Mouse (Mus musculus): Measurements from ENCODE around the gene Kif19a. TPM values are rescaled to one million over a fixed set of nuclear protein-coding genes. Genes with fewer than 3 reads are reported as not detected.

Kif19a gene
- total RNA-seq, 2 experiments from 2014 or later, result 0.58 TPM; not detected in 1

GRCm38 (mm10) chr11:114769911-114770310 is 4.7 kb downstream of the Kif19a start:
- ATAC-seq (replicated peaks; ENCODE audit: low FRiP score, poor library complexity, severe bottlenecking), result no peak

DNA sequence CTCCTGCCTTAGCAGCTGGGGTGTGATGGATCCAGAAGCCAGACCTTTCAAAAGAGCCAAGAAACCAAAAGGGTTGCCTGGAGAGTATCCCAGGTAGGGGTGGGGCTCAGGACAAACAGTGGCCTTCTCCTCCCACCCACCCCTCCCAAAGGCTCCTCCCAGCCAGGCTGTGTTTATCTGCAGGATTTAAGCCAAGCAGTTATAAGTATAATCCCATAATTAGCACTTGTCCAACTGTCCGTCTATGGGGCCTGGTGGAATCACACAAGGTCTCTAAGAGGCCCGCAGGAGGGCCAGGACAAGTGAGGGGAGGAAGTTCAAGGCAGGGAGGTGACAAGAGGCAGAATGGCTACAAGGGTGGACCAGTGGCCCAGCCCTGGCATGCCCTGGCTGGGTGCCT is 6.7 kb downstream of the Kif19a start:
- ATAC-seq (replicated peaks; ENCODE audit: low FRiP score, poor library complexity, severe bottlenecking), result no peak

- no peak for ATAC-seq (replicated peaks; ENCODE audit: low FRiP score, poor library complexity, severe bottlenecking)
Measured at GRCm38 (mm10) chr11:114780076-114780475, 14.9 kb downstream of the Kif19a start.

DNA sequence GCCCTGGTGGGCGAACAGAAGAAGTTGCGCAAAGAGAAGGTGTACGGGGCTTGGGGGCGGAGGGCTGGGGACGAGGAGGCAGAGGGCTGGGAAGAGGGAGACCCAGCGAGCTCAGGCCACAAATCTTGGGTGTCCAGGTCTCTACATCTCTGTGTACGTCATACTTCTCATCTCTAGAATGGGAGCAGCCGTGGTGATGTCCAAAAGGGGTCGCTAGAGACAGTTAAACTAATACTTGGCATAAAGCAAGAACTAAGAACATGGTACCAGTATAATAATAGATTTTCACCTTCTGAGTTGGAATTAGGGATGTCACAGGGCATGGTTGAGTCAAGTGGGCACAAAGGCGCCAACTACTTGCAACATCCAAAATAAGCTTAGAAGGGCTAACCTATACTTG is 20.7 kb downstream of the Kif19a start:
- ATAC-seq (replicated peaks; ENCODE audit: low FRiP score, poor library complexity, severe bottlenecking), result no peak

DNA sequence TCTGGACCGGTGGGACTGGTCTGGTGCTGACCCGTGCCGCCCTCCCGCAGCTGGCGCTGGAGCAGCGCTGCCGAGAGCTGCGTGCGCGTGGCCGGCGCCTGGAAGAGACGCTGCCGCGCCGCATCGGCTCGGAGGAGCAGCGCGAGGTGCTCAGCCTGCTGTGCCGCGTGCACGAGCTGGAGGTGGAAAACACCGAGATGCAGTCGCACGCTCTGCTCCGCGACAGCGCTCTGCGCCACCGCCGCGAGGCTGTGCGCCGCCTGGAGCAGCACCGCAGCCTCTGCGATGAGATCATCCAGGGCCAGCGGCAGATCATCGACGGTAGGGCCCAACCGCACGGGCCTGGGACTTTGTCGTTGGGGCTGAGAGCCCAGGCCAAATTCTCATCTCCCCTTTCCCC is 21.1 kb downstream of the Kif19a start:
- no peak for ATAC-seq (replicated peaks; ENCODE audit: low FRiP score, poor library complexity, severe bottlenecking)

- ATAC-seq (replicated peaks; ENCODE audit: low FRiP score, poor library complexity, severe bottlenecking), result no peak
Measured at GRCm38 (mm10) chr11:114787611-114788010, 22.4 kb downstream of the Kif19a start.

DNA sequence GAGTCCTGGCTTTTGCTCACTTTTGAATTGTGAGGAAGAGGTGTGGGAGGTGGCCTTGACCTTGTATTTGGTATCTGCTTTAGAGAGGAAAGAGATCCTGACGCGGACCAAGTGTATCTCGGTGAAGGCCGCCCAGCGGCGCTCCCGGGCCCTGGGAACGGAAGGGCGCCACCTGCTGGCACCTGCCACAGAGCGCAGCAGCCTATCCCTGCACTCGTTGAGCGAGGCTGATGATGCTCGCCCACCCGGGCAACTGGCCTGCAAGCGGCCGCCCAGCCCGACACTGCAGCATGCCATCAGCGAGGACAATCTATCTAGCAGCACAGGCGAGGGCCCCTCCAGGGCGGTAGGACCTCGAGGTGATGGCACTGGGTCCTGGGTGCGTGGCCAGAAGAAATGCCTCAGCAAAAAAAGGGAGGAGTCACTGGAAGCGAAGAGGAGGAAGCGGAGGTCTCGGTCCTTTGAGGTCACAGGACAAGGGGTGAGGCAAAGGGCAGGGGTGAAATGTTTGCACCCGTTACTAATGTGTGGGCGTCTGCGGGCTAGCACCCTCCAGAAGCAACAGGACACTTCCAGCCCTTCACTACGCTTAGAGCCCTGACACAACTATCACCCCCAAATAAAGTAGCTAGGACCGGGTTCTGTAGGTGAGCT is 24.0 kb downstream of the Kif19a start:
- ATAC-seq (replicated peaks; ENCODE audit: low FRiP score, poor library complexity, severe bottlenecking), result peak; percentile 53; the same call in 1 of the 2 replicates

- no peak for ATAC-seq (replicated peaks; ENCODE audit: low FRiP score, poor library complexity, severe bottlenecking)
Measured at GRCm38 (mm10) chr11:114789716-114790115, 24.5 kb downstream of the Kif19a start.

DNA sequence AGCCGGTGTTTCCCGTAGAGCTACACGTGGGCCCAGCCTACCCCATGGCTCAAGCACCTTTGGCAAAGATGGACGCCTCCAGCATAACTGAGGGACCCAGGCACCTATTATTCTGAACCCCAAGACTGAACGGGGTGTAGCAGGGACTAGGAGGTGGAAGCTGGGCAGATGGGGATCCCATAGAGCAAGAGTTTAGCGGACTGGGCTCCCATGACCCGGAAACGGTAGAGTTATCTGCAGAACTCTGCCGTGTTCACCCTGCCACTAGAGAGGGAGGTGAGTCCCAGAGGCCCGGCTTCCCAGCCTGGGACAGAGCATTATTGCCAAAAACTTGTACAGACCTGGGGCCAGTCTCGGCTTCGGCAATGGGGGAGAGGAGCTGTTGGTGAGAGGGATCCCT is 25.0 kb downstream of the Kif19a start:
- no peak for ATAC-seq (replicated peaks; ENCODE audit: low FRiP score, poor library complexity, severe bottlenecking)

- ATAC-seq (replicated peaks; ENCODE audit: low FRiP score, poor library complexity, severe bottlenecking), result no peak
Measured at GRCm38 (mm10) chr11:114790841-114791240, 25.7 kb downstream of the Kif19a start.

- no peak for ATAC-seq (replicated peaks; ENCODE audit: low FRiP score, poor library complexity, severe bottlenecking)
Measured at GRCm38 (mm10) chr11:114791351-114791889, 26.2 kb downstream of the Kif19a start.

- no peak for ATAC-seq (replicated peaks; ENCODE audit: low FRiP score, poor library complexity, severe bottlenecking)
Measured at GRCm38 (mm10) chr11:114791891-114792411, 26.8 kb downstream of the Kif19a start.

DNA sequence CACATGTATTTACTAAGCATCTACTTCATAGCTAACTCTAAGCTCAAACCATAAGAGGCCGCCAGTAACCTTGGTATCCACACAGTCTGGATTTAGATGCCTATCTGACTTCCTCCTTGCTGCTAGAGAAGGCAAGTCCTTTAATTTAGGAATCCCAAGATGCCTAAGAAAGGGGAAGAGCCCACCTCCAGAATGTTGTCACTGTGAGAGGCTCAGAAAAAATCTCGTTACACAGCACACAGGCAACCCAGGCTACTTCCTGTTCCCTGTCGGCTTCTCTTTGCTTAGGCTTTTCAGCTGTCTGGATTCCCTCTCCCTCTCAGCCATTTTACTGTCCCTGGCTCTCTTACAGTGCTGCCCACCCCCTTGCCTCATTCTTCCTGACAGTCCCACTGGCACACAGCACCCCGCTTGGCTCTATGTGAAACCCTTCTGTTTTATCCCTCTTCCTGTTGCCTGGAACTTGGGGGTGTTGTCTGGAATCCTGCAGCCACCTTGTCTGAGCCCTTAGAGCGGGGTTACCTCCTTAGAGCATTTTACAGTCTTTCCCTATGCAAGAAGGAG is 27.8 kb downstream of the Kif19a start:
- ATAC-seq (replicated peaks; ENCODE audit: low FRiP score, poor library complexity, severe bottlenecking), result no peak

DNA sequence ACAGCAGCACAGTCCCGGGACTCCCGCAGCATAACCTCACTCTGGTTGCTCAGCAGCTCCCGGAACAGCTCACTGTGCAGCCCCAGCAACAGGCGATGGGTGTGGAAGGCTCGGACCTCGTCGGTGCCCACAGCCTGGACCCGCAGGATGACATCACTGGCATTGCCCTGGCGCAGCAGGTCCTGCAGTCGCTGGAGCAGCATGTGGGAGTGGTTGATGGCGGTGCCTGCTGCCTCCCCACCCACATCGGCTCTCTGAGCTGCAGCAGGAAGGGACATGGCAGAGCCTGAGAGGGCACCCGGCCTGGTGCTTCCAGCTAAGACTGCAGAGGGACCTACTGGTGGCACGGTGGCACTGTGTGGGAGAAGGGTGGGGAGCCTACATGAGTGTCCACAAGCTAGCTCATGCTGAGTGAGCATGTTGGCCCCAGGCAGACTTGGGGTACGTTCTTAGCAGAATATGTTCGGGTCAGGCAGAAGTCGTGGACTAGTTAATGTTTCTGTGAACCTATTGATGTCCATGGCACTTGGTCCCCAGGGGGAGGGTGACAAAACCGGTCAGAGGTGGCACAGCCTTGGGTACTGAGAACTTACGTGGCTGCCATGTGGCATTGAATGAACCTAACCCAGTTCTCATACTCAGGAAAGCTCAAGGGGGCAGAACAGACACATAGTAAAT is 28.8 kb downstream of the Kif19a start:
- no peak for ATAC-seq (replicated peaks; ENCODE audit: low FRiP score, poor library complexity, severe bottlenecking)

GRCm38 (mm10) chr11:114794691-114795090 is 29.5 kb downstream of the Kif19a start:
- ATAC-seq (replicated peaks; ENCODE audit: low FRiP score, poor library complexity, severe bottlenecking), result no peak

GRCm38 (mm10) chr11:114795231-114795746 is 30.1 kb downstream of the Kif19a start:
- no peak for ATAC-seq (replicated peaks; ENCODE audit: low FRiP score, poor library complexity, severe bottlenecking)

DNA sequence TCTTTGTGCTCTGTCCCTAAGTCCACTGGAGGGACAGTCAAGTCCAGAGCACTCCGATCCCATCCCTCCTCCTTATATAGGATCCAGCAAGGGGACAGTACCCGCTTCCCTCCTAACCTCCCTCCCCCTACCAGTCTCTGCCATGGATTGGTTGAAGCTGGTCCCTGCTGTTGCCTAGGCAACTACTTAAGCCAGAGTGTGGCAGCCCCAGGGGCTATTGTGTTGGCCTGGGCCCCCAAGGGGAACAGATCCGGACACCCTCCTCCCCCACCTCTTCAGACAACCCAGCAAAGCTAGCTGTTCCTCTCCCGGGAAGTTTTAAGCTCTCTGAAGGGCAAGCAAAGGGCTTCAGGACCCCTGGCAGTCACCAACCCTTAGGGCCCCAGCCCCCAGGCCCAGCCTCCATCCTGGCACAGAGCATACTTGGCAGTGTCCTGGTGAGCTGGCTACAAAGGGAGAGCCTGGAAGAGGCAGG is 30.7 kb downstream of the Kif19a start, which contains the start of gene Btbd17:
Gene Btbd17, minus strand, starts transcription at position 98 of the 475 bp plus-strand sequence.
- no peak for ATAC-seq (replicated peaks; ENCODE audit: low FRiP score, poor library complexity, severe bottlenecking)

- ATAC-seq (replicated peaks; ENCODE audit: low FRiP score, poor library complexity, severe bottlenecking), result no peak
Measured at GRCm38 (mm10) chr11:114797176-114797575, 32.0 kb downstream of the Kif19a start.

DNA sequence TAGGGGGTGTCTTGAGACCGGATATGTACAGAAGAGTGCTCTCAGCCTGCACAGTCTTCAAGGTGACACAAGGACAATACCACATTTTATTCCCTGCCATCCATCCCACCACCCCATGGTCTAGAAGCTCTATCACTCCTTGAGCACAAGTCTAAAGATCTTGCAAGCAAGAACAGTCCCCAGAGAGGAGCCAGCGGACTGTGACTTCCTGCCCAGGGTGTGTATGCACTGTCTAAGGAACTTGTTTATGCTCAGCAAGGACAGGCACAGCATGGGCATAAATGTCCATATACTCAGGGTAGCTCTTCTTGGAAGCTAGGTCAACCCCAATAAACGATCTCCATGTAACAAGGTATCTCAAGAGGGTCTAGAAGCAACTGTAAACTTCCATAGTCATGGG is 32.8 kb downstream of the Kif19a start:
- no peak for ATAC-seq (replicated peaks; ENCODE audit: low FRiP score, poor library complexity, severe bottlenecking)

GRCm38 (mm10) chr11:114798624-114799023 is 33.4 kb downstream of the Kif19a start, which contains the start of gene Gpr142:
Gene Gpr142, plus strand, starts transcription at chr11:114798924.
- no peak for ATAC-seq (replicated peaks; ENCODE audit: low FRiP score, poor library complexity, severe bottlenecking)

Data from erythroblast, adult 5-6 weeks (primary cell).